Mouse (Mus musculus): ENCODE data around the gene Pde7b.

DNA sequence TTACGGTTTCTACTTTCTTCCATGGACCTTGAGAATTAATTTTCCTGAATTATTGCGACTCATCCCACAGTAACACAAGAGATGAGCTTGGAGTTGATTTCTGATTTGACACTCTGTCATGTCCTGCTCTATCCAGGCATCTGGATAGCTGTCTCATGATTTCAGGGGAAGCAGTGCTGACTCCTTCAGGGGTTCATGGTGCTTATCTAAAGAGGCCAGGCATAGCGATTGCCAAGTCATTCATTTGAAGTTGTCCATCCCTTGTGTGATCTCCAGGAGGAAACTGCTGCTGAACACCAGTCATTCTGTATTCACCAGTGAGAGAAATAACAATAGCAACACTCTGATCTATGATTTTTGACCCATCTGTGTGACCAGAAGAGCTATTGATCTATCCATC is 43.9 kb downstream of the Pde7b start:
- TF ChIP-seq CTCF (IDR thresholded peaks at IDR 0.05; ENCODE audit: extremely low read depth, insufficient read depth, low read length) (no peak), POLR2A (IDR thresholded peaks at IDR 0.05; ENCODE audit: extremely low read depth, insufficient read depth, low read length) (no peak)
